Mouse (Mus musculus): ENCODE results near the gene Lrrc28. TPM values are rescaled to one million over a fixed set of nuclear protein-coding genes. Genes with fewer than 3 reads are reported as not detected.

The Lrrc28 gene
- 10 to 100 TPM; 21.3 to 23.6 TPM for total RNA-seq (2021)
- long read RNA-seq, experiment 1, transcript Lrrc28-202 (10 exons, 2,923 nt) = major isoform, 9 of 26 reads
- long read RNA-seq, experiment 1, partial matches to known transcripts = 1 of 26 reads
- long read RNA-seq, experiment 1, other reads (novel, unspliced or antisense) = 14 of 26 reads
- long read RNA-seq, experiment 2, partial matches to known transcripts = 3 of 23 reads
- long read RNA-seq, experiment 2, other reads (novel, unspliced or antisense) = 18 of 23 reads

DNA sequence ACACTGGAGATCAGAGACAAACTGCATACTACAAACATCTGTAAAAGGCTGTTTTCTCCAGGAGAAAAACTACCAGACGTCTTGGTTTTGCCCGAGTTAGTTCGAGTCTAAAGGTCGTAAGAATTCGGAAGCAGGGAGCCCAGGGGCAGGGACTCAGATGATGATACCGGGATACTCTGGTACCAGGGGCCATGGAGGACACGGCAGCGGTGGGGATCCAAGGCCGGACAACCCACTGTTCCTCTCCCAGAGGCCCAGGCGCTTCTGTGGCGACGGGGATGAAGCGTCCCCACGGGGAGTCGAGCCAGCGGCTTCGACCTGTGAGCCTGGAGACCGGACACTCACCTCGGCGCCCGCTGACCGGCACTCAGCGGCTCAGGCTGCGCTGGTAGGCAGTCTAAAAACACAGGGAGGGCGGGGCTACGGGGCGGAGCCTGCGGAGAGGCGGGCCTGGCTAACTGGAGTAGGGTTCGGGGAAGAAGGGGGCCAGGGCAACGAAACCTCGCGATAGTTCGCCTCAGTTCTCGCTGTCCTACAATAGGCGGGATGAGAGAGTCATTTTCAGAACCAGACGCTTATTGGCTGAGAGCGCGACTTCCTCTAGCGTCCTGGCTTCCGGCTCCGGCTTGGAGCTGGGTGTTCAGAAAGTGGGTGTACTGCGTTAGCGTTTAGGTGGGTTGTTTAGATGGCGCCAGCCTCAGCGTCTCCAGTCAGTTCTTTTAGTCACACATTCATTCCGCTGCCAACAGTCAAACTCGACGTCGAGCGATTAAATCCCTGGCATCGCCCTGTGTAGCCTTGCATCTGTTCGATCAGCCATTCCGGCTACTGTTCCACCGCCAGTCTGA, at the start of gene Lrrc28:
Gene Lrrc28, minus strand, starts transcription at position 436 of the 848 bp plus-strand sequence.
- peak within 1 kb of the TSS; percentile 95 for H3K4me3 ChIP-seq
- intact Hi-C loops (cut with DNase I) = loop anchor here (10.0 kb wide), 1 partner anchor 950 kb away; no protein-coding TSS in a partner anchor
- peak within 1 kb of the TSS; percentile 97 for H3K27ac ChIP-seq
- TF ChIP-seq CTCF (IDR thresholded peaks at IDR 0.05) = no peak
- DNase-seq = peak; percentile 100

DNA sequence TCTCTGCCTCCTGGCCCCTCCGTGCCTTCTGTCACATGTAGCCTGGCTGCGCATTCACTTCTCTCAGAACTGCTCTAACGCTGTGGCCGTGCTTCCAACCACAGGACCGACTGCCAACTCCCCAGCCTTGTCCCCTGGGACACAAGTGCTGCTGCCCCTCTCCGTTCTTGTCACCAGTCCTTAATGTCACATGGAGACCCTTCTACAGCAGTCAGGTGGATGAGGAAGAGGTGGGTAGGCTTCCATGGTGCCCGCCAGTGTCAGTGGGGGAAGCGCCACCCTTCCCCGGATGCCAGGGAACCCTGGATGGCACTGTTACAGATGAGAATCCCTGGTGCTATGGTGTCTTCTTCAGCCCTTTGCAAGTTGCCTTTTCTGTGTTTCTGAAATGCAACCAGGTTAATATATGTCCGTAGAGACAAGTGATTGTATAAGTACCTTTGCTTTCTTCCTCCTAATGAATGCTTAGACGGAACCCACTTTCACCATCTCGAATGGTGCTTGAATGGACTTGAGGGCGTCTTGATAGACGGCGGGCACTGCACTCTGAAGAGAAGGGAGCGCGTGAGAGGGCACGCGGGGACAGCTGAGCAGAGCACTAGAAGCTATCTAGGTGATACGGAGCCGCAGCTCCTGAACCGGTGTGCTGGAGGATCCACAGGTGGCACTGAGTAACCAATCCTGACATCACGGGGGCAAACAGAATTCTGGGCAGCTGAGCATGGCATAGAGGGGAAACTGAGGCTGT, 47.9 kb upstream of the Lrrc28 start:
- H3K4me3 ChIP-seq = no peak overlapping the region
- intact Hi-C loops (cut with DNase I) = no loop called here
- H3K27ac ChIP-seq = no peak overlapping the region
- no peak for TF ChIP-seq CTCF (IDR thresholded peaks at IDR 0.05)
- DNase-seq = no peak

DNA sequence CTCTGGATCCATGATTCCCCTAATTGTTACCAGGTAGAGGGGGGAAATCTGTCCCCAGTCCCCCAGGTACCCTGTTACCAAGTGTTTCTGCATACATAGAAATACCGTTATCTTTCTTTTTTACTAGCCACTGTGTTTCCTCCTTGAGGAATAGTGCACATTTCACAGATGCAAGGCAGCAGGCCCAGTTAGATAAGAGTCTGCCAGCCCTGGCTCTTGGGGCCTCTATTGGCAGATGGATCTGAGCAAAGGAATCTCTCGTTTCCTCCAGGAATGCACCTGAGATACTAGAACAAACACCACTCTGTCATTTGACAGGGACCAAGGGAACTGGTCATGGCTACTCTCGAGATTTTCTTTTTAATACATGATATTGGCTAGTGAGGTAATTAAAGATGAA, 47.1 kb upstream of the Lrrc28 start:
- no peak for TF ChIP-seq CTCF (IDR thresholded peaks at IDR 0.05)
- DNase-seq = no peak
- Histone ChIP-seq H3K27ac (peak overlapping the region; percentile 86; the same call in 1 of the 2 replicates), H3K4me3 (no peak overlapping the region)
- intact Hi-C loops (cut with DNase I) = no loop called here

DNA sequence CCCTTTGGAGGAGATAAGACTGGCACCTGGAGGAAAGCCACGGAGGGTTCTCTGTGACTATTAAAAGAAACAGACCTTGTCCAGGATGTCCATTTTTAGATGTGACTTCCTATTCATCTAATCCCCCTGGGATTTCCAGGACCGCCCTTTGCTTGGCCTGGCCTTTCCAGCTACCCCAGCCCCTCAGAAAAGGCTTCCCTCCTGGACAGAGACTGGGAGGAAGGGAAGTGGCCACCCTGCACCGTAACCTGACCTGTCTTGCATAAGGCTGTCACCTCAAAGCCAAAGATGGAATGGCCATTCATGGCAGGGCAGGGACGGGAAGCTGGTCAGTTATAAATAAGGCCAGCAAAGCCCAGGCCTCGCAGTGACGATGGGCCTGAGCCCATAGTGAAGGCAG, 46.0 kb upstream of the Lrrc28 start:
- TF ChIP-seq CTCF (IDR thresholded peaks at IDR 0.05) = no peak
- intact Hi-C loops (cut with DNase I) = no loop called here
- no peak overlapping the region for H3K4me3 ChIP-seq
- peak overlapping the region; percentile 86 for H3K27ac ChIP-seq
- peak; percentile 77 for DNase-seq

DNA sequence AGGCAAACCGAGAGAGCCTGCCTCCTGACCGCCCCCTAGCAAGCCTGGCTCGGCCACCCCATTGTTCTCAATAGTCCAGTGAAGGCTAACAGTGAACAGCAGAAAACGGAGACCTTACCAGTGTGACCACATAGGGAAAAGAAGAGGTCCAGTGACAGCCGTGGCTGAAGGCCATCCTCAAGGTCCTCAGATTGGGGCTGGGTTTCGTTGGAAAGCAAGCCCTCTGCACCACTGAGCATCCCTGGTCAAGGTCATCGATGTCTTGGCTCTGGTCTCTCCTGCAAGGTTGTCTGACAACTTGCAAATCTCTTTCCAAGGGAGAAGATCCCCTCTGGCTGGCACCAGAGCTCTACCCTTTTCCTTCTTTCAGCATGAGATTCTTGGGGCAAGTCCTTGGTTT, 44.7 kb upstream of the Lrrc28 start:
- intact Hi-C loops (cut with DNase I) = no loop called here
- TF ChIP-seq CTCF (IDR thresholded peaks at IDR 0.05) = no peak
- Histone ChIP-seq H3K4me3 (no peak overlapping the region), H3K27ac (peak overlapping the region; percentile 20; the same call in 1 of the 2 replicates)
- DNase-seq = no peak

DNA sequence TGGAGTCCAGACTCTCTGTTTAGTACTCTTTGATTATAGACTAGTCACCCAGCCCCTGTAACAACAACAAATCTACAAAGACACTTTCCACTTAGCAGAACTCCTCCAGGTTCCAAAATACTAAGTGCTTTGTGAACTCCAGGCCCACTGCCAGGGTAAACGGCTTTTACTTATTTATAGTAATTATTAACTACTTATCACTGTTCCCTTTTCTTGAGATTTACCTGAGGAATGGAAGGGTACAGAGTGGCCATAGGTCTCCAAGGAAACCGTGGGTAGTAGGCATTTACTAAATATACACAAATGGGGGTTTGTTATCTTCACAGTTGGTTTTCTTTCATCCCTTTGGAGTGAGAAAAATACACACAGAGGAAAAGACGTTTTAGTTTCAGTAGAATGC, 43.2 kb upstream of the Lrrc28 start:
- intact Hi-C loops (cut with DNase I) = no loop called here

DNA sequence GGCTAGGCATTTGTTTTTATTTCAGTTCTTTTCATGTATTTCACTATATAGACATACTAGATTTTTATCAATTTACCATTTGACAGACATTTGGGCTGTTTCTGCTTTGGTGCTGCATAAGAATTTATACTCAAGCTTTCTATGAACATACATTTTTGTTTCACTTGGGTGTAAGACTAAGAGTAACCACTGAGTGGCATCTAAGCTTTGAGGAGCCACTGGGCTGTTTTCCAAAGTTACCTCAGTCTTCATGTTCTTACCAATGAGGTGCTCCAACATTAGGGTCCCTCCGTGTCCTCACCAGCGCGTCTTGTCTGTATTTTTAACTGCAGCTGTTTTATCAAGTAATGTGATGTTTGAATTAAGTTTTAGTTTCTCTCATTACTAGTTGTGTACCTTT, 41.5 kb upstream of the Lrrc28 start:
- DNase-seq = no peak
- peak; percentile 35; the same call in 1 of the 2 replicates for TF ChIP-seq CTCF (IDR thresholded peaks at IDR 0.05)
- intact Hi-C loops (cut with DNase I) = no loop called here

More for the DNA sequence above, 43.2 kb upstream of the Lrrc28 start:
- TF ChIP-seq CTCF (IDR thresholded peaks at IDR 0.05) = no peak
- no peak for DNase-seq
- H3K4me3 ChIP-seq = no peak overlapping the region
- no peak overlapping the region for H3K27ac ChIP-seq

DNA sequence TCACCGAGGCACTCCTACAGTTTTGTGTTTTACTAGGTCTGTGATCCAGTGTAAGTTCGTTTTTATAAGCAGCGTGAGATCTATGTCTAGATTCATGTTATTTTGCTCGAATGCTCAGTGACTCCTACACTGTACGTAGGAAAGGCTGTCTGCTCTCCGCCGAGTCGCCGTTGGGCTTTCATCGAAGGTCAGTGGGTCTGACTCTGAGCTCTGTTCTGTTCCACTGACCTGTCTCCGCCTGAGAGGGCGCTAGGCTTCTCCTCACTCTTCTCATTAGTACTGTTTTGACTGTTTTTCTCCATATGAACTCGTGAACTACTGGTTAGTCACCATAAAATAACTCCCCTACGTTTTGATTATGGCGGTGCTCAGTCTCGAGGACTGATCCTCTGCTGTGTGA, 37.9 kb upstream of the Lrrc28 start:
- intact Hi-C loops (cut with DNase I) = no loop called here
- Histone ChIP-seq H3K4me3 (no peak overlapping the region), H3K27ac (no peak overlapping the region)
- TF ChIP-seq CTCF (IDR thresholded peaks at IDR 0.05) = no peak
- DNase-seq = no peak

More for the DNA sequence above, 41.5 kb upstream of the Lrrc28 start:
- Histone ChIP-seq H3K4me3 (no peak overlapping the region), H3K27ac (no peak overlapping the region)

DNA sequence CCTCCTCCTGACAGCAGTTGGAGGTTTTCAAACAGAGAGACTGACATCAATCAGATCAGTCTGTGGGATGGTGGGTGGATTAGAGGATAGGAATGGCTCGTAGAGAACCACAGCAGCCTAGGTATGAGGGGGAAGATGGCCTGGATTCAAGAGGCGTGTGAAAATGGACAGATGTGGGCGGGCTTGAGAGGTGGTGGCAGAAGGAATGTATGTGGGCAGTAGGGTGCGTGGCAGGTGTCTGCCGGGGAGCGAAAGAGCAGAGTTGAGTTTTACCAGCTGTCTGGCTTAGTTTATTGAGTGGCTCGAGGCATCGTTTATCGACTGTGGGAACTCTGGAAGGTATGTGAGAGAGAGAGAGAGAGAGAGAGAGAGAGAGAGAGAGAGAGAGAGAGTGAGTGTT, 36.0 kb upstream of the Lrrc28 start:
- intact Hi-C loops (cut with DNase I) = no loop called here
- H3K27ac ChIP-seq = no peak overlapping the region
- H3K4me3 ChIP-seq = no peak overlapping the region
- DNase-seq = no peak
- no peak for TF ChIP-seq CTCF (IDR thresholded peaks at IDR 0.05)

DNA sequence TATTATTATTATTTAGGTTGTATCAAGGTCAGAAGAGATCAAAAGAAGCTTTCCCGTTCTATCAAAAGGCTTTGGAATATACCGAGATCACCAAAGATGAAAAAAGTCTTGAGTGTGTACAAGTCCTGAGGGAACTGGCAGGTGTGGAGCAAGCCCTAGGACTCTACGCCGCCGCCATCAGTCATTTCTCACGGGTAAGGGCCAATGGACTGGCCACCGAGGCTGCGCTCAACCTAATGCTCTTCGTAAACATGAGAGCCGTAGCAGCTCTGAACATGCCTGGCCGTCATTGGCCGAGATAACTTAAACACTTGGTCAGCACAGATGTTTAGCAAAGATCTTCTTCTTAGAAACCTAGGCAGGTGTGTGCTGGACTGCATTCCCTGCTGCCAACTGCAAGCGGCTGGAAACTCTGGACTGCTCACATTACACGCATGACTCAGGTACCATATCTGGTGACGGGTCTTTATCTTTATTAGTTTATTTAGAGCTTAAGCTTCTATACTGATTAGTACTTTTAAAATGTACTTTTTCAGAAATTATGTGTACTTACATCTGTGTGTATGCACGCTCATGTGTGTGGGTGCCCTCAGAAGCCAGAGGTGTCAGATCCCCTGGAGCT, 33.9 kb upstream of the Lrrc28 start:
- no peak overlapping the region for H3K4me3 ChIP-seq

DNA sequence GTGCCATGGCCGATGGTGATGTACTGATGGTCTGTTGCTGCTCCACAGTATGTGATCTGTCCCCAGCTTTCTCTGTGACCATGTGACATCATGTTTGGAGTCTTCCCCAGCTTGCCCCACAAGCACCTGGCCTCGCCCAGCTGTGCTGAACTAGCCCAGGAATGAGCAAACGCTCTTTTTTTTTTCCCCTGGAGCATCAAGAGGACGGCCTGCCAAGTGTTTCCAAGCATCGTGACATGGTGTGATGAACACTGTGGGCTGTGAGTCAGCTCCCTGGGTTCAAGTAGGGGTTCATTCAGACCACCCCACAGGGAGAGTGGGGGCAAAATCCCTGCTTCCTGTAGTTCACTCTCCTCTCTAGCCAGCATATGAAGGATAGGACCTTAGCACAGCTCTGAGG, 28.6 kb upstream of the Lrrc28 start:
- H3K27ac ChIP-seq = no peak overlapping the region
- intact Hi-C loops (cut with DNase I) = loop anchor here (2.0 to 10.0 kb wide), 2 partner anchors 27 to 281 kb away; partner anchors contain the start of gene Igf1r
- no peak for DNase-seq

More for the DNA sequence above, 33.9 kb upstream of the Lrrc28 start:
- DNase-seq = no peak
- H3K27ac ChIP-seq = peak overlapping the region; percentile 70
- intact Hi-C loops (cut with DNase I) = loop anchor here (10.0 kb wide), 1 partner anchor 276 kb away; the partner anchor contains the start of gene Igf1r
- TF ChIP-seq CTCF (IDR thresholded peaks at IDR 0.05) = no peak

DNA sequence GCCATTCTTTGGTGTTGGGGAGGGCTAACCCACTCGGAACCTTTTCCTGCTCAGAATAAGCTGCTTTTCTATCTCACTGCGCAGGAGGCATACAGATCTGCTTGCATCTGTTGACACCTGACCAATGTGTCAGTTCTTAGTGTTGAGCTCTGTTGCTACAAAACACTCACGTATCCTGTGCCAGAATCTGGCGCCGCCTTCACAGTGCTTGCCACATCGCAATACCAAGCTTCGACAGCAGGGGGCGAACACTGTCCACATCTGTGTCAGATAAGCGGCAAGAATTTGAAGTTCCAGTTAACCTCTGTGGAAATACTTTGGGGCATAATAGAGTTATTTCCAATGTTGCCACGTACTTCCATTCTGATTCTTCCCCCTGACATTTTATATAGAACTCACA, 27.6 kb upstream of the Lrrc28 start:
- intact Hi-C loops (cut with DNase I) = loop anchor here (1.0 to 10.0 kb wide), 3 partner anchors 28 to 282 kb away; partner anchors contain the start of genes Igf1r and Synm
- peak overlapping the region; percentile 45 for H3K4me3 ChIP-seq
- TF ChIP-seq CTCF (IDR thresholded peaks at IDR 0.05) = no peak; the same call in none of the 2 replicates
- peak overlapping the region; percentile 84 for H3K27ac ChIP-seq
- DNase-seq = peak; percentile 97

More for the DNA sequence above, 28.6 kb upstream of the Lrrc28 start:
- no peak overlapping the region for H3K4me3 ChIP-seq
- no peak for TF ChIP-seq CTCF (IDR thresholded peaks at IDR 0.05)

All from gastrocnemius, adult 2 months (tissue).